Mouse (Mus musculus): Measurements from ENCODE around the gene Prrt1. TPM values are rescaled to one million over a fixed set of nuclear protein-coding genes. Genes with fewer than 3 reads are reported as not detected.

Gene Prrt1
- polyA plus RNA-seq, 1 experiment from 2014 or later = 0.14 TPM

GRCm38 (mm10) chr17:34599891-34600290, 29.4 kb upstream of the Prrt1 start:
- peaks cover 40% of the 10 kb centered on the region for H3K36me3 ChIP-seq (ENCODE audit: insufficient read depth)
- H3K27ac ChIP-seq (ENCODE audit: low read depth) = no peak overlapping the region
- no peak overlapping the region for H3K4me3 ChIP-seq (ENCODE audit: low read depth, low read length)
- TF ChIP-seq CTCF (IDR thresholded peaks at IDR 0.05; ENCODE audit: low read depth) = no peak
- DNase-seq (no peak), ATAC-seq (ENCODE audit: insufficient read depth) (no peak)
- no peak overlapping the region for H3K9ac ChIP-seq
- no peak overlapping the region for H3K4me2 ChIP-seq
- no peaks in the 10 kb centered on the region for H3K9me3 ChIP-seq (ENCODE audit: low read depth, low read length)
- H3K4me1 ChIP-seq (ENCODE audit: insufficient read depth) = peaks cover 18% of the 10 kb centered on the region
- H3K27me3 ChIP-seq (ENCODE audit: insufficient read depth, low read length) = no peaks in the 10 kb centered on the region
- 67% methylated on average over 9 of the region's 9 CpGs for WGBS

GRCm38 (mm10) chr17:34601796-34602195, 27.5 kb upstream of the Prrt1 start:
- ATAC-seq (ENCODE audit: insufficient read depth) (no peak), DNase-seq (no peak)
- WGBS = 74% methylated on average over 12 of the region's 12 CpGs
- no peak for TF ChIP-seq CTCF (IDR thresholded peaks at IDR 0.05; ENCODE audit: low read depth)
- no peaks in the 10 kb centered on the region for H3K27me3 ChIP-seq (ENCODE audit: insufficient read depth, low read length)
- no peak overlapping the region for H3K27ac ChIP-seq (ENCODE audit: low read depth)
- H3K4me3 ChIP-seq (ENCODE audit: low read depth, low read length) = no peak overlapping the region
- no peaks in the 10 kb centered on the region for H3K9me3 ChIP-seq (ENCODE audit: low read depth, low read length)
- no peak overlapping the region for H3K9ac ChIP-seq
- H3K4me1 ChIP-seq (ENCODE audit: insufficient read depth) = peaks cover 18% of the 10 kb centered on the region
- H3K4me2 ChIP-seq = peak overlapping the region; percentile 78; the same call in 1 of the 2 replicates
- H3K36me3 ChIP-seq (ENCODE audit: insufficient read depth) = peaks cover 22% of the 10 kb centered on the region

GRCm38 (mm10) chr17:34603375-34604060, 25.8 kb upstream of the Prrt1 start, which contains the start of gene Rnf5:
TSS of gene Rnf5 (minus strand) at chr17:34603690.
- Histone ChIP-seq H3K27me3 (ENCODE audit: insufficient read depth, low read length) (no peaks in the 10 kb centered on the region), H3K4me1 (ENCODE audit: insufficient read depth) (peaks cover 8% of the 10 kb centered on the region), H3K9me3 (ENCODE audit: low read depth, low read length) (no peaks in the 10 kb centered on the region), H3K36me3 (ENCODE audit: insufficient read depth) (peaks cover 28% of the 10 kb centered on the region), H3K4me2 (peak within 1 kb of the TSS; percentile 95), H3K9ac (peak within 1 kb of the TSS; percentile 58), H3K27ac (ENCODE audit: low read depth) (peak within 1 kb of the TSS; percentile 90), H3K4me3 (ENCODE audit: low read depth, low read length) (peak within 1 kb of the TSS; percentile 96)
- under 1% methylated on average over 30 of the region's 30 CpGs for WGBS
- no peak for TF ChIP-seq CTCF (IDR thresholded peaks at IDR 0.05; ENCODE audit: low read depth)
- DNase-seq (peak; percentile 100), ATAC-seq (ENCODE audit: insufficient read depth) (peak; percentile 95)

- Histone ChIP-seq H3K27me3 (ENCODE audit: insufficient read depth, low read length) (no peaks in the 10 kb centered on the region), H3K4me3 (ENCODE audit: low read depth, low read length) (peak within 1 kb of the TSS; percentile 96), H3K9me3 (ENCODE audit: low read depth, low read length) (no peaks in the 10 kb centered on the region), H3K36me3 (ENCODE audit: insufficient read depth) (peaks cover 29% of the 10 kb centered on the region), H3K4me2 (peak within 1 kb of the TSS; percentile 95), H3K27ac (ENCODE audit: low read depth) (peak within 1 kb of the TSS; percentile 90), H3K9ac (peak within 1 kb of the TSS; percentile 86), H3K4me1 (ENCODE audit: insufficient read depth) (peaks cover 8% of the 10 kb centered on the region; the same call in 1 of the 2 replicates)
- ATAC-seq (ENCODE audit: insufficient read depth) (peak; percentile 86), DNase-seq (peak; percentile 100)
- under 1% methylated on average over 35 of the region's 35 CpGs for WGBS
- TF ChIP-seq CTCF (IDR thresholded peaks at IDR 0.05; ENCODE audit: low read depth) = no peak
These were observed 25.2 kb upstream of the Prrt1 start, which contains the start of gene Agpat1 for GRCm38 (mm10) chr17:34604061-34604508. TSS of gene Agpat1 (plus strand) at chr17:34604262.

GRCm38 (mm10) chr17:34604511-34605237, 24.7 kb upstream of the Prrt1 start:
- DNase-seq (no peak), ATAC-seq (ENCODE audit: insufficient read depth) (no peak; the same call in 1 of the 2 replicates)
- H3K36me3 ChIP-seq (ENCODE audit: insufficient read depth) = peaks cover 29% of the 10 kb centered on the region
- peaks cover 8% of the 10 kb centered on the region; the same call in 1 of the 2 replicates for H3K4me1 ChIP-seq (ENCODE audit: insufficient read depth)
- TF ChIP-seq CTCF (IDR thresholded peaks at IDR 0.05; ENCODE audit: low read depth) = no peak
- H3K4me3 ChIP-seq (ENCODE audit: low read depth, low read length) = peak overlapping the region; percentile 96
- H3K27me3 ChIP-seq (ENCODE audit: insufficient read depth, low read length) = no peaks in the 10 kb centered on the region
- peak overlapping the region; percentile 86 for H3K9ac ChIP-seq
- WGBS = 12% methylated on average over 24 of the region's 24 CpGs
- H3K9me3 ChIP-seq (ENCODE audit: low read depth, low read length) = no peaks in the 10 kb centered on the region
- H3K27ac ChIP-seq (ENCODE audit: low read depth) = peak overlapping the region; percentile 90
- peak overlapping the region; percentile 95 for H3K4me2 ChIP-seq

GRCm38 (mm10) chr17:34605609-34606008, 23.7 kb upstream of the Prrt1 start:
- no peak for TF ChIP-seq CTCF (IDR thresholded peaks at IDR 0.05; ENCODE audit: low read depth)
- peaks cover 8% of the 10 kb centered on the region; the same call in 1 of the 2 replicates for H3K4me1 ChIP-seq (ENCODE audit: insufficient read depth)
- peak overlapping the region; percentile 86 for H3K9ac ChIP-seq
- 0% methylated on average over 27 of the region's 30 CpGs for WGBS
- H3K27ac ChIP-seq (ENCODE audit: low read depth) = peak overlapping the region; percentile 90
- peaks cover 30% of the 10 kb centered on the region for H3K36me3 ChIP-seq (ENCODE audit: insufficient read depth)
- no peaks in the 10 kb centered on the region for H3K27me3 ChIP-seq (ENCODE audit: insufficient read depth, low read length)
- H3K4me2 ChIP-seq = peak overlapping the region; percentile 95
- H3K4me3 ChIP-seq (ENCODE audit: low read depth, low read length) = peak overlapping the region; percentile 96
- H3K9me3 ChIP-seq (ENCODE audit: low read depth, low read length) = no peaks in the 10 kb centered on the region
- peak; percentile 97 for DNase-seq
- ATAC-seq (ENCODE audit: insufficient read depth) = peak; percentile 36

Data from lung, embryonic 14.5 days (tissue).